Mouse (Mus musculus): ENCODE measurements around the gene Fbxw19. TPM values are rescaled to one million over a fixed set of nuclear protein-coding genes. Genes with fewer than 3 reads are reported as not detected.
"Not testable (repeated sequence)": the region's sequence is repeated elsewhere in the genome, so short reads cannot be mapped to it uniquely, and the experiment has no call there.

Fbxw19 gene
- polyA plus RNA-seq (2012; rRNA removed): not detected in 2 replicates

- not testable (repeated sequence) for DNase-seq (ENCODE audit: low read depth)
Measured at GRCm38 (mm10) chr9:109495775-109496174, at the start of gene Fbxw19. Fbxw19 (minus strand) TSS chr9:109495875.

- no peak for DNase-seq (ENCODE audit: low read depth)
Measured at GRCm38 (mm10) chr9:109523385-109524064, 27.9 kb upstream of the Fbxw19 start.

- DNase-seq (ENCODE audit: low read depth): no peak
Measured at GRCm38 (mm10) chr9:109449040-109449439, 46.6 kb downstream of the Fbxw19 start, which contains the start of gene Fbxw16. Fbxw16 (minus strand) TSS chr9:109449140.

- peak; percentile 69 for DNase-seq (ENCODE audit: low read depth)
Measured at GRCm38 (mm10) chr9:109432956-109433355, 62.7 kb downstream of the Fbxw19 start.

Other genes starting within 250 kb of the Fbxw19 start
- gene Fbxw14, start 208.2 kb downstream of the Fbxw19 start, polyA plus RNA-seq (2012; rRNA removed): not detected in 2 replicates
- gene Fbxw28, start 156.2 kb downstream of the Fbxw19 start, polyA plus RNA-seq (2012; rRNA removed): not detected in 2 replicates
- gene Fbxw22, start 91.6 kb downstream of the Fbxw19 start, polyA plus RNA-seq (2012; rRNA removed): not detected in 2 replicates
- not detected in 2 replicates for gene Fbxw16, start 46.7 kb downstream of the Fbxw19 start, polyA plus RNA-seq (2012; rRNA removed)
- 0.15 and 0.16 TPM in 2 replicates for gene Fbxw15, start 72.4 kb upstream of the Fbxw19 start, polyA plus RNA-seq (2012; rRNA removed)
- gene Fbxw24, start 130.2 kb upstream of the Fbxw19 start, polyA plus RNA-seq (2012; rRNA removed): 0.27 and 0.33 TPM in 2 replicates
- gene Fbxw25, start 168.8 kb upstream of the Fbxw19 start, polyA plus RNA-seq (2012; rRNA removed): 0.13 TPM in 1 of 2 replicates, not detected in the other
- 0.07 and 0.18 TPM in 2 replicates for gene Fbxw18, start 206.8 kb upstream of the Fbxw19 start, polyA plus RNA-seq (2012; rRNA removed)